In the genomic region with DNA sequence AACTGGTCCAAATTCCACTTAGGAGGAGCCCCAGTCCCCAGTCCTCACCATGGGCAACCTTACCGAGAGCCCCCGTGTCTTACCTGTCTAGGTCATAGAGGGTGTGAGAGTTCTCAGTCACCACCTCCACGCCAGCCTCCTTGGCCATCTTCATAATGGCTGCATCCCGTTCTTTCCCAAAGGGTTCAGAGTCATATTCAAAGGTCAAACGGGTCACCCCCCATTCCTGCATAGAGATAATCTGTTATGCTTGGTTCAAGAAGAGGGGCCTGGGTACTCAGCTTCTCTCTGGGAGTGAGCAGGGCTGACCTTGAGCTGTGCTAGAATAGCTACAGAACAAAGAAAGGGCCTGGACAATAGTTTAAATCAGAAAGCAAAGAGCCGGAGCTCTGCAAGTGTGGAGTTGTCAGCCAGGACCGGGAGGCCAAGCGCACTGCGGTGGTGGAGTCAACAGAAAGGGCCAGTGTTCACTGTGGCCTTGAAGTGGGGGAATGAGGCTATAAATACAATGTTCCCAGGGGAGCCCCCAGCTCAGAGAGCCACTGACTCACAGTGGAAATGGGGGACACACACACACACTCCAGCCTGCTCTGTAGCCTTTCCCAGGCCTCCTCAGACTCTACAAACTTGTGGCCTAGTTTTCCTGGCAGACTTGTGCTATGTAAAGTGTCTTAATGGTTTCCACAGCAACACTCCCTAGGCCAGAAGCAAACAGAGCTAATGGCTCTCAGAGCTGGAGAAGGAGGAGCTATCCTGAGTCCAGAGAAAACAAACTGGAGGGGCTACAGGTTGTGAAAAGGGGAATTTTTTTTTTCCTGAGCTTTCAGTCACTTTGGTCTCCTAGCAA, we compare ENCODE assay signal across 8 mouse cellular contexts. TPM values are rescaled to one million over a fixed set of nuclear protein-coding genes. Genes with fewer than 3 reads are reported as not detected.
DNase-seq lines count a peak whose midpoint lies in the region; ATAC-seq and TF ChIP-seq lines count a peak whose summit lies in the region.

No protein-coding gene starts in this region.

- peak overlapping the region; percentile 77 for H3K27ac ChIP-seq in forebrain, postnatal 0 days (ENCODE audit: low read depth, low read length)
- peak overlapping the region; percentile 76 for H3K27ac ChIP-seq in hindbrain, embryonic 11.5 days (ENCODE audit: low read depth, low read length)
- H3K27ac ChIP-seq in liver, embryonic 16.5 days (ENCODE audit: low read length) = no peak overlapping the region

- H3K9me3 ChIP-seq in forebrain, postnatal 0 days (ENCODE audit: low read length) = no peaks in the 10 kb centered on the region
- H3K9me3 ChIP-seq in hindbrain, embryonic 11.5 days (ENCODE audit: control insufficient read depth, low read length) = no peaks in the 10 kb centered on the region
- H3K9me3 ChIP-seq in liver, embryonic 16.5 days (replicated peaks; ENCODE audit: control insufficient read depth, low read length) = no peaks in the 10 kb centered on the region

- 41% methylated on average over 9 of the region's 9 CpGs for WGBS in forebrain, postnatal 0 days
- WGBS in hindbrain, embryonic 11.5 days = 47% methylated on average over 9 of the region's 9 CpGs
- WGBS in liver, embryonic 16.5 days (ENCODE audit: insufficient replicate concordance) = 75% methylated on average over 9 of the region's 9 CpGs

- no peak overlapping the region for H3K4me2 ChIP-seq in forebrain, postnatal 0 days (ENCODE audit: low read depth)
- no peak overlapping the region; the same call in 1 of the 2 replicates for H3K4me2 ChIP-seq in hindbrain, embryonic 11.5 days (replicated peaks; ENCODE audit: low read depth, low read length)
- no peak overlapping the region for H3K4me2 ChIP-seq in liver, embryonic 16.5 days (ENCODE audit: low read depth, low read length)

- no peak overlapping the region for H3K4me3 ChIP-seq in forebrain, postnatal 0 days (ENCODE audit: low read depth, low read length)
- H3K4me3 ChIP-seq in hindbrain, embryonic 11.5 days (ENCODE audit: low read depth, low read length) = no peak overlapping the region
- no peak overlapping the region for H3K4me3 ChIP-seq in liver, embryonic 16.5 days (ENCODE audit: low read depth, low read length)

- DNase-seq in cerebellum, adult 9-11 months = peak; percentile 61
- peak; percentile 70 for DNase-seq in adrenal gland, postnatal 10 days
- DNase-seq in forebrain, postnatal 0 days = peak; percentile 60
- peak; percentile 47 for DNase-seq in hindbrain, embryonic 11.5 days (ENCODE audit: low spot score)
- peak; percentile 83 for DNase-seq in retina, embryonic 14.5 days (ENCODE audit: low spot score)

- no peak for TF ChIP-seq CTCF in forebrain, postnatal 0 days (IDR thresholded peaks at IDR 0.05; ENCODE audit: low read depth)

- no peaks in the 10 kb centered on the region for H3K27me3 ChIP-seq in forebrain, postnatal 0 days (ENCODE audit: insufficient read depth, low read length)
- H3K27me3 ChIP-seq in hindbrain, embryonic 11.5 days (ENCODE audit: control insufficient read depth, insufficient read depth, low read length) = no peaks in the 10 kb centered on the region
- no peaks in the 10 kb centered on the region for H3K27me3 ChIP-seq in liver, embryonic 16.5 days (ENCODE audit: control insufficient read depth, insufficient read depth, low read depth, low read length)

- no peak for ATAC-seq in cerebellum, adult (ENCODE audit: insufficient number of reproducible peaks, low FRiP score, low TSS enrichment)
- ATAC-seq in forebrain, postnatal 0 days = peak; percentile 73
- peak; percentile 76 for ATAC-seq in hindbrain, embryonic 11.5 days (ENCODE audit: low FRiP score)
- 0 out of 2 replicates have a peak, but pooled peaks have one; percentile 2 for ATAC-seq in liver, embryonic 16.5 days (ENCODE audit: low read depth)
- no peak for ATAC-seq in megakaryocyte-erythroid progenitor cell, adult 5-6 weeks (replicated peaks; ENCODE audit: low FRiP score, low TSS enrichment, poor library complexity, severe bottlenecking)

- no peak overlapping the region for H3K9ac ChIP-seq in forebrain, postnatal 0 days
- H3K9ac ChIP-seq in hindbrain, embryonic 11.5 days (ENCODE audit: low read depth, low read length) = 0 out of 2 replicates have a peak overlapping the region, but pooled peaks have one; percentile 7
- no peak overlapping the region for H3K9ac ChIP-seq in liver, embryonic 16.5 days (ENCODE audit: low read depth, low read length)

- H3K4me1 ChIP-seq in forebrain, postnatal 0 days (ENCODE audit: insufficient read depth) = peaks cover 18% of the 10 kb centered on the region
- H3K4me1 ChIP-seq in hindbrain, embryonic 11.5 days (replicated peaks; ENCODE audit: control insufficient read depth, insufficient read depth, low read length) = peaks cover 16% of the 10 kb centered on the region
- peaks cover 23% of the 10 kb centered on the region for H3K4me1 ChIP-seq in liver, embryonic 16.5 days (ENCODE audit: control insufficient read depth, low read depth, low read length)

- H3K36me3 ChIP-seq in forebrain, postnatal 0 days (ENCODE audit: insufficient read depth) = peaks cover 52% of the 10 kb centered on the region
- no peaks in the 10 kb centered on the region for H3K36me3 ChIP-seq in hindbrain, embryonic 11.5 days (ENCODE audit: control insufficient read depth, insufficient read depth, low read length)
- H3K36me3 ChIP-seq in liver, embryonic 16.5 days (ENCODE audit: control insufficient read depth, insufficient read depth) = peaks cover 37% of the 10 kb centered on the region

RNA-seq across cellular contexts. Expression of a gene that starts 9.2 kb away (rescaled TPM):
- 10 to 100 TPM; 39.3 to 41.9 TPM for total RNA-seq in adrenal gland, postnatal 10 days (2021)
- total RNA-seq in forebrain, postnatal 0 days (2014; rRNA removed) = 26.5 and 36.7 TPM in 2 replicates
- polyA plus RNA-seq in forebrain, postnatal 0 days (2015; fragmentation: Nextera tagmentation; extraction: Ambion mirVana) = 28.5 and 43.2 TPM in 2 replicates
- 21.5 and 22.1 TPM in 2 replicates for polyA plus RNA-seq in hindbrain, embryonic 11.5 days (2014; fragmentation: Nextera tagmentation; extraction: Ambion mirVana)
- polyA plus RNA-seq in liver, embryonic 16.5 days (2015; fragmentation: Nextera tagmentation; extraction: Ambion mirVana) = 13.6 and 15.0 TPM in 2 replicates
- 16.1 and 21.0 TPM in 2 replicates for total RNA-seq in megakaryocyte-erythroid progenitor cell, adult 5-6 weeks (2014; fragmentation: Nextera tagmentation)
- total RNA-seq in megakaryocyte-erythroid progenitor cell, adult 5-6 weeks (2017) = 8.4 and 9.6 TPM in 2 replicates

RNA-seq across cellular contexts. Expression of a gene that starts 23.6 kb away (rescaled TPM):
- 10 to 100 TPM; 22.5 to 28.1 TPM for total RNA-seq in adrenal gland, postnatal 10 days (2021)
- 223 and 225 TPM in 2 replicates for total RNA-seq in forebrain, postnatal 0 days (2014; rRNA removed)
- polyA plus RNA-seq in forebrain, postnatal 0 days (2015; fragmentation: Nextera tagmentation; extraction: Ambion mirVana) = 129 and 150 TPM in 2 replicates
- polyA plus RNA-seq in hindbrain, embryonic 11.5 days (2014; fragmentation: Nextera tagmentation; extraction: Ambion mirVana) = 33.3 and 39.0 TPM in 2 replicates
- polyA plus RNA-seq in liver, embryonic 16.5 days (2015; fragmentation: Nextera tagmentation; extraction: Ambion mirVana) = 1.2 and 1.8 TPM in 2 replicates
- total RNA-seq in megakaryocyte-erythroid progenitor cell, adult 5-6 weeks (2014; fragmentation: Nextera tagmentation) = not detected in 2 replicates
- total RNA-seq in megakaryocyte-erythroid progenitor cell, adult 5-6 weeks (2017) = not detected in 2 replicates

RNA-seq across cellular contexts. Expression of a gene that starts 35.7 kb away (rescaled TPM):
- 10 to 100 TPM; 14.7 to 17.6 TPM for total RNA-seq in adrenal gland, postnatal 10 days (2021)
- 4.6 and 9.1 TPM in 2 replicates for total RNA-seq in forebrain, postnatal 0 days (2014; rRNA removed)
- polyA plus RNA-seq in forebrain, postnatal 0 days (2015; fragmentation: Nextera tagmentation; extraction: Ambion mirVana) = 13.1 and 14.4 TPM in 2 replicates
- polyA plus RNA-seq in hindbrain, embryonic 11.5 days (2014; fragmentation: Nextera tagmentation; extraction: Ambion mirVana) = 8.7 and 9.0 TPM in 2 replicates
- polyA plus RNA-seq in liver, embryonic 16.5 days (2015; fragmentation: Nextera tagmentation; extraction: Ambion mirVana) = 10.2 and 12.3 TPM in 2 replicates
- 27.9 and 29.0 TPM in 2 replicates for total RNA-seq in megakaryocyte-erythroid progenitor cell, adult 5-6 weeks (2014; fragmentation: Nextera tagmentation)
- 8.4 and 9.6 TPM in 2 replicates for total RNA-seq in megakaryocyte-erythroid progenitor cell, adult 5-6 weeks (2017)

RNA-seq across cellular contexts. Expression of a gene that starts 42.3 kb away (rescaled TPM):
- total RNA-seq in adrenal gland, postnatal 10 days (2021) = 1 to 10 TPM; 7.6 to 9.4 TPM
- total RNA-seq in forebrain, postnatal 0 days (2014; rRNA removed) = 2.3 and 2.6 TPM in 2 replicates
- 2.4 and 3.1 TPM in 2 replicates for polyA plus RNA-seq in forebrain, postnatal 0 days (2015; fragmentation: Nextera tagmentation; extraction: Ambion mirVana)
- polyA plus RNA-seq in hindbrain, embryonic 11.5 days (2014; fragmentation: Nextera tagmentation; extraction: Ambion mirVana) = 2.4 and 3.3 TPM in 2 replicates
- 1.1 and 1.5 TPM in 2 replicates for polyA plus RNA-seq in liver, embryonic 16.5 days (2015; fragmentation: Nextera tagmentation; extraction: Ambion mirVana)
- total RNA-seq in megakaryocyte-erythroid progenitor cell, adult 5-6 weeks (2014; fragmentation: Nextera tagmentation) = 1.2 and 1.5 TPM in 2 replicates
- 1.1 and 2.5 TPM in 2 replicates for total RNA-seq in megakaryocyte-erythroid progenitor cell, adult 5-6 weeks (2017)

RNA-seq across cellular contexts. Expression of a gene that starts 50.0 kb away (rescaled TPM):
- total RNA-seq in adrenal gland, postnatal 10 days (2021) = 1 to 10 TPM; 1.7 to 2.2 TPM
- 0.10 and 1.8 TPM in 2 replicates for total RNA-seq in forebrain, postnatal 0 days (2014; rRNA removed)
- polyA plus RNA-seq in forebrain, postnatal 0 days (2015; fragmentation: Nextera tagmentation; extraction: Ambion mirVana) = 1.1 and 1.5 TPM in 2 replicates
- 4.0 and 4.7 TPM in 2 replicates for polyA plus RNA-seq in hindbrain, embryonic 11.5 days (2014; fragmentation: Nextera tagmentation; extraction: Ambion mirVana)
- 2.5 and 3.5 TPM in 2 replicates for polyA plus RNA-seq in liver, embryonic 16.5 days (2015; fragmentation: Nextera tagmentation; extraction: Ambion mirVana)
- not detected in 2 replicates for total RNA-seq in megakaryocyte-erythroid progenitor cell, adult 5-6 weeks (2014; fragmentation: Nextera tagmentation)
- total RNA-seq in megakaryocyte-erythroid progenitor cell, adult 5-6 weeks (2017) = not detected in 2 replicates

Comparison
In these comparisons a context has a peak if more than half of its experiments do, and no peak if none do; other contexts are left out.
1. ATAC-seq: peak in forebrain, postnatal 0 days (single experiment), hindbrain, embryonic 11.5 days (single experiment) and liver, embryonic 16.5 days (single experiment); none in cerebellum, adult (single experiment) and megakaryocyte-erythroid progenitor cell, adult 5-6 weeks (single experiment).
2. RNA of a gene that starts 23.6 kb away (total RNA-seq): 223 to 225 TPM in forebrain, postnatal 0 days and 22.5 to 28.1 TPM in adrenal gland, postnatal 10 days; not detected in megakaryocyte-erythroid progenitor cell, adult 5-6 weeks; every median in the first group is over 10 times any median in the second.
3. Peak in every context shown above with its lines, with median percentiles within 50 percentile points of each other: DNase-seq.